Mouse (Mus musculus): ENCODE data around the gene Clrn3. TPM values are rescaled to one million over a fixed set of nuclear protein-coding genes. Genes with fewer than 3 reads are reported as not detected.

The Clrn3 gene
- total and polyA plus RNA-seq, 2 experiments = 0.02 TPM; not detected in 1

- Histone ChIP-seq H3K36me3 (ENCODE audit: control insufficient read depth, insufficient read depth, low read length) (no peaks in the 10 kb centered on the region), H3K27me3 (ENCODE audit: control insufficient read depth, insufficient read depth, low read length) (peaks cover 3% of the 10 kb centered on the region; the same call in 1 of the 2 replicates), H3K4me3 (ENCODE audit: insufficient read depth, low read depth, low read length) (no peak overlapping the region), H3K79me2 (ENCODE audit: control insufficient read depth, insufficient read depth, low read length) (no peaks in the 10 kb centered on the region), H3K4me1 (ENCODE audit: control insufficient read depth, insufficient read depth, low read length) (no peaks in the 10 kb centered on the region), H3K9ac (ENCODE audit: low read depth, low read length) (no peak overlapping the region), H3K27ac (replicated peaks; ENCODE audit: insufficient read depth, low read depth, low read length) (no peak overlapping the region)
- 18% methylated on average over 10 of the region's 10 CpGs for WGBS
- no peak for DNase-seq (ENCODE audit: extremely low read depth, low read depth, low spot score)
- TF ChIP-seq CTCF (IDR thresholded peaks at IDR 0.05; ENCODE audit: low read depth, low read length) = no peak
- TF ChIP-seq POLR2A (IDR thresholded peaks at IDR 0.05; ENCODE audit: extremely low read depth, insufficient read depth, low read length) = no peak
These were observed 43.2 kb downstream of the Clrn3 start for GRCm38 (mm10) chr7:135485116-135485795.

- 48% methylated on average over 11 of the region's 11 CpGs for WGBS
- TF ChIP-seq POLR2A (IDR thresholded peaks at IDR 0.05; ENCODE audit: extremely low read depth, insufficient read depth, low read length) (no peak), CTCF (IDR thresholded peaks at IDR 0.05; ENCODE audit: low read depth, low read length) (no peak)
- H3K36me3 ChIP-seq (ENCODE audit: control insufficient read depth, insufficient read depth, low read length) = no peaks in the 10 kb centered on the region
- no peak overlapping the region for H3K9ac ChIP-seq (ENCODE audit: low read depth, low read length)
- peaks cover 3% of the 10 kb centered on the region; the same call in 1 of the 2 replicates for H3K27me3 ChIP-seq (ENCODE audit: control insufficient read depth, insufficient read depth, low read length)
- no peak for DNase-seq (ENCODE audit: extremely low read depth, low read depth, low spot score)
- H3K27ac ChIP-seq (replicated peaks; ENCODE audit: insufficient read depth, low read depth, low read length) = no peak overlapping the region
- H3K4me1 ChIP-seq (ENCODE audit: control insufficient read depth, insufficient read depth, low read length) = no peaks in the 10 kb centered on the region
- no peak overlapping the region for H3K4me3 ChIP-seq (ENCODE audit: insufficient read depth, low read depth, low read length)
- H3K79me2 ChIP-seq (ENCODE audit: control insufficient read depth, insufficient read depth, low read length) = no peaks in the 10 kb centered on the region
These were observed 44.1 kb downstream of the Clrn3 start for GRCm38 (mm10) chr7:135484341-135484740.

- Histone ChIP-seq H3K9ac (ENCODE audit: low read depth, low read length) (no peak overlapping the region), H3K4me1 (ENCODE audit: control insufficient read depth, insufficient read depth, low read length) (no peaks in the 10 kb centered on the region), H3K27me3 (ENCODE audit: control insufficient read depth, insufficient read depth, low read length) (peaks cover 3% of the 10 kb centered on the region; the same call in 1 of the 2 replicates), H3K27ac (replicated peaks; ENCODE audit: insufficient read depth, low read depth, low read length) (no peak overlapping the region), H3K36me3 (ENCODE audit: control insufficient read depth, insufficient read depth, low read length) (no peaks in the 10 kb centered on the region), H3K4me3 (ENCODE audit: insufficient read depth, low read depth, low read length) (no peak overlapping the region), H3K79me2 (ENCODE audit: control insufficient read depth, insufficient read depth, low read length) (no peaks in the 10 kb centered on the region)
- 56% methylated on average over 6 of the region's 6 CpGs for WGBS
- TF ChIP-seq CTCF (IDR thresholded peaks at IDR 0.05; ENCODE audit: low read depth, low read length) (no peak), POLR2A (IDR thresholded peaks at IDR 0.05; ENCODE audit: extremely low read depth, insufficient read depth, low read length) (no peak)
- DNase-seq (ENCODE audit: extremely low read depth, low read depth, low spot score) = no peak
These were observed 44.7 kb downstream of the Clrn3 start for GRCm38 (mm10) chr7:135483751-135484150.

- no peaks in the 10 kb centered on the region for H3K79me2 ChIP-seq (ENCODE audit: control insufficient read depth, insufficient read depth, low read length)
- TF ChIP-seq POLR2A (IDR thresholded peaks at IDR 0.05; ENCODE audit: extremely low read depth, insufficient read depth, low read length) = no peak
- no peak for TF ChIP-seq CTCF (IDR thresholded peaks at IDR 0.05; ENCODE audit: low read depth, low read length)
- no peaks in the 10 kb centered on the region for H3K4me1 ChIP-seq (ENCODE audit: control insufficient read depth, insufficient read depth, low read length)
- no peaks in the 10 kb centered on the region for H3K36me3 ChIP-seq (ENCODE audit: control insufficient read depth, insufficient read depth, low read length)
- H3K4me3 ChIP-seq (ENCODE audit: insufficient read depth, low read depth, low read length) = no peak overlapping the region
- H3K27ac ChIP-seq (replicated peaks; ENCODE audit: insufficient read depth, low read depth, low read length) = no peak overlapping the region
- WGBS = 59% methylated on average over 7 of the region's 7 CpGs
- DNase-seq (ENCODE audit: extremely low read depth, low read depth, low spot score) = no peak
- peaks cover 3% of the 10 kb centered on the region; the same call in 1 of the 2 replicates for H3K27me3 ChIP-seq (ENCODE audit: control insufficient read depth, insufficient read depth, low read length)
- H3K9ac ChIP-seq (ENCODE audit: low read depth, low read length) = no peak overlapping the region
These were observed 47.3 kb downstream of the Clrn3 start for GRCm38 (mm10) chr7:135481150-135481549.

GRCm38 (mm10) chr7:135479912-135480311 lies 48.5 kb downstream of the Clrn3 start:
- H3K4me3 ChIP-seq (ENCODE audit: insufficient read depth, low read depth, low read length) = no peak overlapping the region
- no peak for TF ChIP-seq CTCF (IDR thresholded peaks at IDR 0.05; ENCODE audit: low read depth, low read length)
- no peaks in the 10 kb centered on the region for H3K4me1 ChIP-seq (ENCODE audit: control insufficient read depth, insufficient read depth, low read length)
- H3K9ac ChIP-seq (ENCODE audit: low read depth, low read length) = no peak overlapping the region
- no peaks in the 10 kb centered on the region; the same call in 1 of the 2 replicates for H3K27me3 ChIP-seq (ENCODE audit: control insufficient read depth, insufficient read depth, low read length)
- H3K27ac ChIP-seq (replicated peaks; ENCODE audit: insufficient read depth, low read depth, low read length) = no peak overlapping the region
- H3K36me3 ChIP-seq (ENCODE audit: control insufficient read depth, insufficient read depth, low read length) = no peaks in the 10 kb centered on the region
- no peak for DNase-seq (ENCODE audit: extremely low read depth, low read depth, low spot score)
- H3K79me2 ChIP-seq (ENCODE audit: control insufficient read depth, insufficient read depth, low read length) = no peaks in the 10 kb centered on the region
- WGBS = 86% methylated on average over 6 of the region's 6 CpGs

- WGBS = 52% methylated on average over 10 of the region's 10 CpGs
- DNase-seq (ENCODE audit: extremely low read depth, low read depth, low spot score) = no peak
These were observed 49.1 kb downstream of the Clrn3 start for GRCm38 (mm10) chr7:135479322-135479880.

More at GRCm38 (mm10) chr7:135479322-135479880, 49.1 kb downstream of the Clrn3 start:
- TF ChIP-seq POLR2A (IDR thresholded peaks at IDR 0.05; ENCODE audit: extremely low read depth, insufficient read depth, low read length) (no peak), CTCF (IDR thresholded peaks at IDR 0.05; ENCODE audit: low read depth, low read length) (no peak)
- H3K4me1 ChIP-seq (ENCODE audit: control insufficient read depth, insufficient read depth, low read length) = no peaks in the 10 kb centered on the region
- H3K36me3 ChIP-seq (ENCODE audit: control insufficient read depth, insufficient read depth, low read length) = no peaks in the 10 kb centered on the region
- no peak overlapping the region for H3K9ac ChIP-seq (ENCODE audit: low read depth, low read length)
- no peak overlapping the region for H3K27ac ChIP-seq (replicated peaks; ENCODE audit: insufficient read depth, low read depth, low read length)
- H3K27me3 ChIP-seq (ENCODE audit: control insufficient read depth, insufficient read depth, low read length) = no peaks in the 10 kb centered on the region; the same call in 1 of the 2 replicates
- H3K79me2 ChIP-seq (ENCODE audit: control insufficient read depth, insufficient read depth, low read length) = no peaks in the 10 kb centered on the region
- no peak overlapping the region for H3K4me3 ChIP-seq (ENCODE audit: insufficient read depth, low read depth, low read length)
